Mouse (Mus musculus) heart, adult 18-20 months (tissue): ENCODE data around the gene Brk1. TPM values are rescaled to one million over a fixed set of nuclear protein-coding genes. Genes with fewer than 3 reads are reported as not detected.

ENCODE experiments used
- DNase-seq, 2 experiments: peaks; one replicate each; pipeline ENCODE4 v3.0.0; 2021 to 2022; ENCODE audit warnings: mixed read lengths in 1 of 2
- long read RNA-seq, 2 experiments: library from polyadenylated mRNA; stranded (forward); transcript quantifications; one replicate each; pipeline ENCODE4 v2.0.0; 2021
- total RNA-seq, 2 experiments: library from RNA; stranded (reverse); gene quantifications; 2 replicates each; pipeline ENCODE4 v1.2.3; 2021

Brk1 gene
- 10 to 100 TPM; 77.1 to 77.6 TPM for total RNA-seq
- long read RNA-seq, experiment 1, transcript Brk1-201 (3 exons, 1,095 nt), result major isoform, 31 of 65 reads
- long read RNA-seq, experiment 1, partial matches to known transcripts, result 34 of 65 reads
- long read RNA-seq, experiment 1, other reads (novel, unspliced or antisense), result 0 of 65 reads
- long read RNA-seq, experiment 2, transcript Brk1-201 (3 exons, 1,095 nt), result major isoform, 16 of 53 reads
- long read RNA-seq, experiment 2, partial matches to known transcripts, result 37 of 53 reads
- long read RNA-seq, experiment 2, other reads (novel, unspliced or antisense), result 0 of 53 reads

DNA sequence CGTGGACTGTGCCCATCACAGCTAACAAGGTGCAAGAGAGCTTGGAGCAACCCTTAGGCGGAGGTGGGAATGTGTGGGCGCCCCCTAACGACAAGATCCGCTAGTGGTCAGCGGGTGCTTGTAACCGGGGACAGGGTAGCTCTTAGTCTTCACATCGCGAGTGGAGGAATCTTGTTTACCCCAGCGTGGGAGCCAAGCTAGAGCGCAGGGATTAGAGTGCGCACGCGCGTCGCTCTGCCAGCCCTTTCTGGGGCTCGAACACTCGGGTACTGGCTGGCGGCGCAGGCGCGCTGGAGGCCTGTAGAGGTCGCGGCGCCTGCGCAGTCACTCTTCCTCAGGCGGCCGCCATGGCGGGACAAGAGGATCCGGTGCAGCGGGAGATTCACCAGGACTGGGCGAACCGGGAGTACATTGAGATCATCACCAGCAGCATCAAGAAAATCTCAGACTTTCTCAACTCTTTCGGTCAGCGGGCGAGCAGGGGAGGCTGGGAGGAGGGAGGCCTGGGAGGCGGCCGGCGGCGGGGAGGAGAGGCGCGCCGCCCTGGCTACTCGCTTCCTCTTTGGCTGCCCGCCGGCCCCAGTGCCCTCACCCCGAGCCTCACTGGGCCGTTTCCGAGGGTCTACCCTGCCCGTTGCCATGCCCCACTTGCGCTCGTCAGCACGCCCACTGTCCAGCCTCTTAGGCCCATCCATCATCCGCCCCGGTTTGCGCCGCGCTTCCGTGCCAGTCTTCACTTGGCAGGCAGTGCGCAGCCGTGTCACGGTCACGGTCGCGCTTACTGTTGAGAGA lies at the start of gene Brk1:
Gene Brk1, plus strand, starts transcription at position 341 of the 792 bp plus-strand sequence.
- peak; percentile 92 to 93 for DNase-seq

DNA sequence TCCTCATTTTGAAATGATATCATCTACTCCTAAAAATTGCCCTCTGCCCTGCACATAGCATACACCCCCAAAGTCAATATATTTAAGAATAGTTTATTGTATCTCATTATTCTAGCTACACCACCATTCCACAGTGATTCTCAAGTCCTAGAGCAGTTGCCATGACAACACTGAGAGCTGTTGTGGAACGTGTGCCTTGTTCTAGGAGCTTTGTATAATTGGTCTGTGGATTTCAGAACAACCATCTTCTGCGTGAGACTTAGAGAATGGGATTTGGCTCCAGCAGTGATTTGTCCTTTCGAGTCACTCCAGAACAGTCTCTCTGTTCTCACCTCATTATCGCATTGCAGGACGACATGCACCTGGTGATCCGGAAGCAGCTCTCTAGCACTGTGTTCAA lies 44.8 kb upstream of the Brk1 start:
- DNase-seq, result no peak

DNA sequence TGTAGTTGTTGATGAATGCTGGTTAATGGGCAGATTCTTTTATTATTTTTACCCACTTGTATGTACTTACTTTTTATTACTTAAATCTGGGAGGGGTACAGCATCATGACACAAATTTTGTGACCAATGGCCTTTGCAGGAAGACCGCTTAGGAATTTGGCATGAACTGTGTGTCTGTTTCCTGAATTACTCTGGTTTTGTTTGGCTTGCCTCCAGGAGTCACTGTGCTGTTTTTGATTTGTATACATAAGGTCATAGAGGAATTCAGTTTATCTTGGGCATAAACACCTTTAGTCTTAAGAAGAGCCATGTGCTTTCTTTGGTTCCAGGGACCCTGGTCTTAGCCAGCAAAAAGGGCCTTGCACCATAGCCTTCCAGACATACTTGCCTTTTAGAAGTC lies 40.0 kb upstream of the Brk1 start:
- DNase-seq, result no peak

DNA sequence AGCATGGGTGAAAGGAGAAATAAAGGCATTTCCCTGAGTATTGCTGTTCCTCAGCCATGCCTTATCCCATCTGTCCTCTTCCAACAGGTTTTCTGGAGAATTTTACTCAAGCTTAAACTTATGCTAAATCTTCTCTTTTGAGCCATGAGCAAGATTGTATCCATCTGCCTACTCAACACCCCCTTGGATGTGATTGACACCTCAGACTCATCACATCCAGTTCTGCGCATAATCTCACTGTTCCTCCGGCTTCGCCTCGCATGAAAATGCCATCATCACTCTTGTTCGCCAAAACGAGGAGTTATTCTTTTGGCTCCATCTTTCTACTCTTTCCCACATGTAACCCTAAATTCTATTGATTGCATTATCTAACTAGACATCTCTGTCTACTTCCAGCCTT lies 28.5 kb upstream of the Brk1 start:
- no peak for DNase-seq

DNA sequence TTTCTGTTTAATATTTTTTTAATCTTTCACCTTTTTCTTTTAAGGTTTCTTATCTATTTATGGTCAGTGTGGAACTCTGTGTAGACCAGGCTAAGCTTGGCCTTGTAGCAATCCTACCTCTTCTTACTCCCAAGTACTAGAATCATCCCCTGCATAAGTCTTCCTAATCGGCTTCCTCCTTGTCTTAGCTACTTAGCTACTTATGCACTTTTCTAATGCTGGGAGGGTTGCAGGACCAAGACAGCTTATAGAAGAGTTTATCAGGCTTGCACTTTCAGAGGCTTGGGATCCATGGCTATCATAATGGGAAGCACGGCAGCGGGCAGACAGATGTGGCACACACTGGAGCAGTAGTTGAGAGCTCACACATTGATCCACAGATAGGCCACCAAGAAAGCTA lies 25.3 kb upstream of the Brk1 start:
- DNase-seq, result no peak

DNA sequence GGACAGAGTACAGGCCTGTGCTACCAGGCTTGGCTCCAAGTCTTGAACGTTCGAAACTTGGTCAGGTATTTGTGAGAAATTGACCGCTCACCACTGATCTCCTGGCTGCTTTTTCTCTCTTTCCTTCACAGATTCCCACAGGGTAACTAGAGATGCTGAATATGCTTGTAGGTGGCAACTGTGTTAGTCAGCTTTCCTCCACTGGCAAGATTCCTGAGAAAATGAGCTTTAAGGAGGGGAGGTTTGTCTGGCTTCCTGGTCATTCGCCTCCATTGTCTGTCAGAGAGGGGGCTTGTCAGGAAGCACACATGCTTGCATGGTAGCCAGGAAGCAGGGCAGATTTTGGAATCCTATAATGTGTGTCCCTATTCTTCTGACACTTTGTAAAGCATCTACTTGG lies 21.5 kb upstream of the Brk1 start:
- no peak for DNase-seq

DNA sequence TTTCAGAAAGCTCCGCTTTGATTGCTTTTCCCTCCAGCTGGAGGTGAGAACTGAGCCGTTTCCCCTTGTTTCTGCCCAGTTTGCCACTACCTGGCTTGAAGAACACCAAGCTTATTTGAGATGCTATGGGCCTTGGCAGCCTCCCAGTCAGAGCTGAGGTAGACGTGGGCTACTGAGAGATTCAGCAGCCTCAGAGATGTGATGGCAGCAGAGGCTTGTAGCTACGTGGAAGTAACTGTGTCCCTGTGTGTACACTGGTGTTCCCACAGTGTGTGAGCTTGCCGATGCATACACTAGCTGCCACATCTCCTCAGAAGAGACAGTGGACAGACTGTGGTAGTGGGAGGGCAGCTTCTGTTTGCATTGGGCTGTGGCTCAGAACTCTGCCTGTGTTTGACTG lies 19.5 kb upstream of the Brk1 start:
- DNase-seq, result no peak

DNA sequence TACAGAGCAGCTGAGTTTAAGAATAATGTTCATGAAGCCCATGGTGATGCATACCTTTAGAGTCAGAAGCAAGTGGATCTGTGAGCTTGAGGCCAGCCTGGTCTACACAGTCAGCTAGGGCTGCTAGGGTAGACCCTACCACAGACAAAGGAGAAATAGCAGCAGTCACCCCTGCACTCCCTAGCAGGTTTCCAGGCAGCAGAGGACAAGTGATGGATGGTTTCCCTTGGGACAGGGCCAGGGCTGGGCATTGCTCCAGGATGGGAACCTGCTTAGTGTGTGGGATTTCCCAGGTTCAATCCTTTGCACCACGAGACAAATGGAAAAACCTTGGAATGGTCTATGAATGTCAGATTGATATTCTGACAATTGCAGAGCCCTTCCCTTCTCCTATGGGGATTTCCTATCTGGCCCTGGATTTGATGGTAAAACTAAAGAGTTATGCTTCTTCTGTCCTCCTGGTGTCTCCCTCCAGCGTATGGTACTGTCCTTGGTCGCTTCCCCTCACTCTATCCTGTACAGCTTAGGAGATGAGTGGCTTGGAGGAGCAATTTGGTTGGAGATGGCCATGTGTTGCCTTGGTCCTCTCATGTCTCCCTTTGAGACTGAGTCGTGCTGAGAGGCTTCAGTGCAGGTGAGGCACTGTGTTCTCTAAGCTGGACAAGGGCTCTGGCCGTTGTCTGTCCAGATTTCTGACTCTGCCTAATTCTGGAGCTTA lies 17.9 kb upstream of the Brk1 start:
- DNase-seq, result peak; percentile 9 to 24

DNA sequence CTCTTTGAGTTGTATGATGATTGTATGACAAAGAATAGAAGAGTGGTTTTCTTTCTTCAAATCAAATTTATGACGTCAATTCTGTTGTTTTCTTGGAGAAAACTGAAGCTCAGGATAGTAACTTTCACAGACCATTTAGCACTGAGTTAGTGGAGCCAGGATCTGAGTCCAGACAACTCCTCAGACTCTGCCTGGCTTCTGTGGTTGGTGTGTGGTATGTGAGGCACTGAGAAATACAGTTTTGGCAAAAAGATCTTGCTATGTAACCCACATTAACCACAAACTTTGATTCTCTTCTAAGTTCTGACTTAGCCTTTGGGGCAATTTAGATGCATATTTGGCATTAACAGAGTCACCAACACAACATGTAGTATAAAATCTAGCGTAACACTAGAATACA lies 11.9 kb upstream of the Brk1 start:
- no peak for DNase-seq

DNA sequence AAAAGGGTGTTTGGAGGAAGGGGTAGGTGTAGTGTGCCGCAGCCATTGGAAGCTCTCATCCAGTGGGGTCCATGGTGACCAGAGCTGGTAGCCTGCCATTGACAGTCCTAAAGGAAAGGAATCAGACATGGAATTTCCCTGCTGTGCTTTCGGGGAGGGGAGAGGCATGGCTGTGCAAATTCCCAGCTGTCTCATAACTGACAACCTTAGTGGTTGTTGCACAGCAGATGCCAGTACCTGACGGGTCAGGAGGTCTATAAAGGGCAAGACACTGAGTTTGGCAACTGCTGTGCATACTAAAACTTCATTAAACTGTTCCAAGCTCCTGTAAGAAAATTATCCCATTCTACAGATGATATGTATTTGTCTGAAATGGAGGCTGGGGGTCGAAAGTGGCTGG lies 6.6 kb upstream of the Brk1 start:
- no peak for DNase-seq

DNA sequence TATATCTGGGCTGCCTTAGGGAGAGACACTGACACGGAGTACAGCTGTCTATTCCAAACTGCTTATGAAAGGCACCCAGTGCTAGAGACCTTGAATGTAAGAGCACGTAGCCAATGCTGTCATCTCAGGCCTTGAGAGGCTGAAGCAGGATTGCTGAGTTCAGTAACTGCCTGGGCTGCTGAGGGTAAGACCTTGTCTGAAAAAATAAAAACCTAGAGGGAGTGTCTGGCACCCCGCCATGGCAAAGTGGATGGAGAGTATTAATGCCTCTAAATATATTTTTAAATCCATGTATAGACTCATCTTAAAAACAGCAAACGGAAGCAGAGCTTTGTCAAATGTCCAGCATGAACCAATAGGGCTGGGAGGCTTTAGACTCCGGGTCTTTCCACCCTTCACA lies 4.7 kb upstream of the Brk1 start:
- DNase-seq, result no peak

DNA sequence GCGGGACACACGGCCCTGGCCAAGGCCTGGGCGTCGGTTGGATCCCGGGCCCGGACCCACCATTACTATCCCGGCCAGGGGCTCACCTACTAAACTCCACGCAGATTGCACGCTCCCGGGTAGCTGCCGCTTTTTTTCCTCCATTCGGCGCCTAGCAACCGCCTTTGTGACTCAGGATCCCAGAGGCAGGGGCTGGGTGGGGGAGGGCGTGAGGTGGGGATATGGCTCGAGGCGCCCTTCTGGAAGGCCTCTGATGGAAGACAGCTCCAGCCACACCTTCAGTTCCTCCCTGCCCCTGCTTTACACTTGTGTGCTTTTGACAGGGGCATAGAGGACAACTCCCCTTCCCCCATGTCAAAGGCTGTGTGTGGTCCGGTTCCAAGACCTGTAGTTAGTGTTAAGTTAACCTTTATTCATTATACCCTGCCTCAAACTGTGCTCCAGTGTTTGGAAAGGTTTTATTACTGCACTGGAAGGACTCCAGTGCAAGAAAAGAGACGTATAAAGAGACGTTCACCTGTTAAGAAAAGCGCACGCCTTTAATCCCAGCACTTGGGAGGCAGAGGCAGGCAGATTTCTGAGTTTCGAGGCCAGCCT lies 3.9 kb upstream of the Brk1 start, which contains the start of gene Fancd2os:
Gene Fancd2os, minus strand, starts transcription at position 173 of the 597 bp plus-strand sequence.
- DNase-seq, result no peak

DNA sequence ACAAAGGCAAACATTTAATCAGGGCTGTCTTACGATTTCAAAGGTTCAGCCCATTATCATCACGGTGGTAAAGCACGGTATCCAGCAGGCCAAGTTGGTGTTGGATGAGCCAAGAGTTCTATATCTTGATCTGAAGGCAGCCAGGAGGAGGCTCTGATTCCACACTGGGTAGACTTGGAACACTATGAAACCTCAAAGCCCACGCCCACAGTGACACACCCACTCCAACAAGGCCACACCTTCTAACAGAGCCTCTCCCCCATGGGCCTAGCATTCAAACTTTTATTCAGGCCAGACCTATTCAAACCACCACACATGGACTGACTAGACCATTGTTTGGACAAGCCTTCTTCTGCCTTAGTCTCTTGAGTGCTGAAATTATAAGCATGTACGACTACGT lies 1.8 kb upstream of the Brk1 start:
- no peak for DNase-seq

DNA sequence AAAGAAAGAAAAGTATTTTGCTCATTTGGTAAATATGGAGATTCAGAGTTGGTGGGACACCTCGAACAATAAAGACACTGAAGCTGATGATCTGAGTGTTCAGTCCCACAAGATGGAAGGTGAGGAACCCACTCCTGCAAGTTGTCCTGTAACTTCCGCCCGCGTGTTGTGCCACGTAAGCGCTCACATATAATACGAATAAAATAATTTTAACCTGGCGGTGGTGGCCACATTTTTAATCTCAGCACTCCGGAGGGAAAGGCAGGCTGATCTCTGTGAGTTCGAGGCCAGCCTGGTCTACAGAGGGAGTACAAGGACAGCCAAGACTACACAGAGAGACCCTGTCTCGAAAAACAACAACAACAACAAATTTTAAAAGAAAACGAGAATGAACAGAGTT lies 579 bp upstream of the Brk1 start:
- DNase-seq, result no peak

DNA sequence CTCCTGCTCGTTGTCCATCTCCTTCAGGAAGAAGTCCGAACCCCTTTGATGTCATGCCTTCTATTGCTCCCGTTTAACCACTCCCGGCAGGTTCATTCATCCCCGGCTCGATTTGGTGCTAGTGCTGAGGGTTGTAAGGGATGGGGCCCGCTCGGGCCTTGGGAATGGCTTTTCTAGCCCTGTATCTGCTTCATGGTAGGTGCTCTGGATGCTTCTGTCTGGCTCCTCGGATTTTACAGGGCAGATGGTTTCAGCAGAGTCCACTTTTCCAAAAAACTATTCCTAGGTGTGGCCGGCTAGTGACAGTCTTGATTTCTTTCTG lies 613 bp downstream of the Brk1 start:
- no peak for DNase-seq

DNA sequence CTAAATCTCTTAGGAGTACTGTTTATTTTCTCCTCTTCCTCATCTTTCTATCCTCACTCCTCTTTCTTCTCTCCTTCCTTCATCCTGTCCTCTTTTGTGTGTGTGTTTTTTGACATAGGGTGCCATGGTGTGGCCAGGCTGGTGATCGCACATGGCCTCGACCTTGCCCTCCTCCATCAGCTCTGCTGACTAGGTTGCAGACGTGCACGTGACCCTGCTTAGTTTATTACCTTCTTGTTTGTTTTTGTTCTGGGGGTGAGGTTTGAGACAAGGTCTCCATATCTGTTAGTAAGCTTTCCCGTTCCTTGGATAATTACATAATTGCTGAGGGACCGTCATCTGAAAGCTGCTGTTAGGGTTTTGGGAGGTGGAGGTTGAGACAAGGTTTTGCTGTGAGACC lies 4.3 kb downstream of the Brk1 start:
- DNase-seq, result no peak

DNA sequence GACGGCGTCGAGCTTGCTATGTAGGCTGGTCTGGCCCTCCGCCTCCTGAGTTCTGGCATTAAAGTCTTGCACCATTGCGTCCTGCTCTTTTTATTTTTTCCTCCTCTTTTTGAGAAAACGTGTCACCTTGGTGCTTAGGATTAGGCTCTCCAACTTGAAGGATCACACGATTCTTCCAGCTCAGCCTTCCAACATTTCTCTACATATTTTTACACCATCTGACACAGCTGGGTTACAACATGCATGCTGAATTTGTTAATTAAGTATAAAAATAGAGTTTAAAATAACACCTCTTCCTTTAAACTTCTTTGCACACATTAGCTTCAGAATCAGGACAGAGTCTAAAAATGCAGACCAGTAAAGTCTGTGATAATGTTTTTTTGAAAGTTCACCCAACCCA lies 4.7 kb downstream of the Brk1 start:
- DNase-seq, result no peak

DNA sequence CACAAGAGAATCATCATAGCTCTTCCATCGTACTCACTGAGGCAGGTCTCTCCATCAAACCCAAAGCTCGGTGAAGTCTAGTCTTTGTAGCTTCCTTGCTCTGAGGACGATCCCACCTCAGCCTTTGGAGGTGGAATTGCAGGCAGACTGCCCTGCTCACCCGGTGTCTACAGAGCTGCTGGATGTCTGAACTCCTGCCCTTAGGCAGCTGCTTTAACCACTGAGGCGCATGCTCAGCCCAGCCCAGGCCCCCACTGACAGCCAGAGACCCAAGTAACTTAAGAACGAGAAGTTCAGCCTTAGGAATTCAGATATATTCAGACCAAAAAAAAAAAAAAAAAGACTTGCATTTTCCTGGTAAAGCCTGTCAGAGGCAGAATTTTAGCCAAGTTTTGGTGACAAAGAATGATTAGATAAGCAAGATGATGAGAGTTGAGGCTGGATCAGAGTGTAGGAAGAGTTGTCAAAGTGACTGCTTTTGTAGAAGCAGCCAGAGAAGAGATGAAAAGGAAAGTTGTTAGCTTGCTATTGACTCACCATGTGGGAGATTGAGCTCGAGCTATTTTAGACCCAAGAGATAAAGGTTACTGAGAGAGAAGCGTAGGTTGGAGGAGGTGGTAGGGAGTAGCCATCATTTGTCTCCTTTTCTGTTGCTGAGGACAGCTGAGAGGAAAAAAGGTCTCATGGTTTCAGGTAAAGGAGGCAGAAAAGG lies 7.8 kb downstream of the Brk1 start:
- DNase-seq, result peak; percentile 20 to 24

DNA sequence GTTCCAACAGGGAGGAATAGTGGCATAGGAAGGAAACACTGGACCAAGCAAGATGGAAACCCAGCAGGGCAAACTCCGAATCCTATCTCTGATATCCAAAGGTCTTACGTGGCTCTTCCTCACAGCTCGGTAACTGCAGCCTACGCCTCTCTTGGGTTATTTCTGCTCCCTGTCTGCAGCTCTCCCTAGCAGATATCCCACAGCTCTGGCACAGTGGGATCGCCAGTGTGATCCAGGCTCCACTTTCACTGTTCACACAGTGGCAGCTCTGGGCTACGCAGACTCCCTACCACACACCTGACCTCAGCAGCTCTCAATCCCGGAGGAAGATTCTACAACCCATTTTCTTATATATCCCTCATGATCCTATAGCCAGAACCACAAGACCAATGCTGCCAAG lies 9.6 kb downstream of the Brk1 start:
- no peak for DNase-seq

DNA sequence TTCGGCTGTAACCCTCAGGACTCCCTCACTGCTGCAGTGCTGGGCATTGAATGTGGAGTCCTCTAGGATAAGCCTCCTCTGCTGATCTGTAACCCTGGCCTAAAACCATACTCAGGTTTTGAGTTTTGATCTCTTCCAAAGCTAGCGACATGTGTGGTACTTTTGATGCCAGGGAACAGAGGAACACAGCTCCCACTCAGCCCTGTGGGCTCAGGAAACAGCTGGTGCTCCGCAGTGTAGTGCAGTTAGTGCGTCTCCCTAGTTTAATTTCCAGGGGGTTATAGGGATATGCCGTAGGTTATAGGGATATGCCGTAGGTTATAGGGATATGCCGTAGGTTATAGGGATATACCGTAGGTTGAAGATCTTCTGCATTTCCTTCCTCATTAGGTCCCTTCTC lies 10.4 kb downstream of the Brk1 start:
- DNase-seq, result no peak

DNA sequence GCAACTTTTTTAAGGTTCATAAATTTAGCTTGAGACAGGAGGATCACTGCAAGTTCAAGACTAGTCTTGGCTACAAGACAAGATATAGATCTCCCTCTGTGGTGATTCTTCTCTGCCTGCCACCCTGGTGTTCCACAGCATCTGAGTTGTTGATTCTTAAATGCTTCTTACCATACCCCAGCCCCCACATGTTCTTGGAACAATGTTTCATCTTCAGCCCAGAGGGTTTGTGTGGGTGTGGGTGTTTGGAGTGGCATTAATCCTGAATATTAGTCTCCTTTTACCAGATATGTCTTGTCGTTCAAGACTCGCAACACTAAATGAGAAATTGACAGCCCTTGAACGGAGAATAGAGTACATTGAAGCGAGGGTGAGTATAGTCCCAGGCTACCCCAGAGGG lies 10.9 kb downstream of the Brk1 start:
- DNase-seq, result no peak

DNA sequence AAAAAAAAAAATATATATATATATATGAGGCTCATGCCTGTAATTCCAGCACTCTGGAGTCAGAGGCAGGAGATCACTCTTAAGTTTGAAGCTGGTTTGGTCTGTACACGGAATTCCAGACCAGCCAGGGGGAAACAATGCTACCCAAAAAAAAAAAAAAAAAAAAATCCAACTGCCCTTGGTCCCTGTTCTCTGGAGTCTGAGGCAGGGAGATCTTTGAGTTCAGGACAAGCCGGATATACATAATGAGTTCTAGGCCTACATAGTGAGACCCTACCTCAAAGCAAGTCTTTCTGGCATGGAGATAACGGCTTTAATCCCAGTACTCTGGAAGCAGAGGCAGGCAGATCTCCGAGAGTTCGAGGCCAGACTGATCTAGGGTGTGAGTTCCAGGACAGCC lies 18.8 kb downstream of the Brk1 start:
- DNase-seq, result no peak
